Mouse (Mus musculus) brain, embryonic 18.5 days (tissue): ENCODE measurements around the gene Nav2.

Experiments used
- DNase-seq: peaks from one replicate; pipeline ENCODE4 v3.0.0-alpha.2; 2012; ENCODE audit warnings: low read depth, low spot score

Nav2 gene

GRCm38 (mm10) chr7:48934816-48935215 lies 26.3 kb downstream of the Nav2 start:
- DNase-seq, result no peak

GRCm38 (mm10) chr7:48937562-48937961 lies 29.0 kb downstream of the Nav2 start:
- no peak for DNase-seq

GRCm38 (mm10) chr7:48938190-48938589 lies 29.7 kb downstream of the Nav2 start:
- no peak for DNase-seq

- DNase-seq, result no peak
These were observed 40.0 kb downstream of the Nav2 start for GRCm38 (mm10) chr7:48948381-48949108.

GRCm38 (mm10) chr7:48954501-48954900 lies 46.0 kb downstream of the Nav2 start:
- no peak for DNase-seq

GRCm38 (mm10) chr7:48958528-48959315 lies 50.2 kb downstream of the Nav2 start:
- DNase-seq, result peak; percentile 78

GRCm38 (mm10) chr7:48959316-48959661 lies 50.8 kb downstream of the Nav2 start:
- DNase-seq, result no peak

- DNase-seq, result no peak
These were observed 51.6 kb downstream of the Nav2 start for GRCm38 (mm10) chr7:48960152-48960551.

- no peak for DNase-seq
These were observed 53.0 kb downstream of the Nav2 start for GRCm38 (mm10) chr7:48961501-48961900.

GRCm38 (mm10) chr7:48961935-48962334 lies 53.4 kb downstream of the Nav2 start:
- no peak for DNase-seq

GRCm38 (mm10) chr7:48963112-48963511 lies 54.6 kb downstream of the Nav2 start:
- DNase-seq, result no peak

- no peak for DNase-seq
These were observed 55.0 kb downstream of the Nav2 start for GRCm38 (mm10) chr7:48963554-48963953.

GRCm38 (mm10) chr7:48965796-48966512 lies 57.4 kb downstream of the Nav2 start:
- no peak for DNase-seq

- DNase-seq, result no peak
These were observed 72.5 kb downstream of the Nav2 start for GRCm38 (mm10) chr7:48981013-48981412.

GRCm38 (mm10) chr7:48981814-48982213 lies 73.3 kb downstream of the Nav2 start:
- DNase-seq, result no peak

GRCm38 (mm10) chr7:48982573-48982972 lies 74.1 kb downstream of the Nav2 start:
- DNase-seq, result no peak

- DNase-seq, result no peak
These were observed 83.5 kb downstream of the Nav2 start for GRCm38 (mm10) chr7:48991911-48992552.

- no peak for DNase-seq
These were observed 86.7 kb downstream of the Nav2 start for GRCm38 (mm10) chr7:48995171-48995570.

GRCm38 (mm10) chr7:48995701-48996100 lies 87.2 kb downstream of the Nav2 start:
- DNase-seq, result no peak

- no peak for DNase-seq
These were observed 88.3 kb downstream of the Nav2 start for GRCm38 (mm10) chr7:48996829-48997228.

- no peak for DNase-seq
These were observed 89.6 kb downstream of the Nav2 start for GRCm38 (mm10) chr7:48998097-48998496.

GRCm38 (mm10) chr7:48998595-48998994 lies 90.1 kb downstream of the Nav2 start:
- no peak for DNase-seq
